Mouse (Mus musculus) left cerebral cortex, postnatal 14 days (tissue): Measurements from ENCODE around the gene C1qa. TPM values are rescaled to one million over a fixed set of nuclear protein-coding genes. Genes with fewer than 3 reads are reported as not detected.
A peak's percentile ranks its signal among the peaks of the same experiment; 100 is the strongest.

ENCODE experiments used
- DNase-seq, 2 experiments: peaks; one replicate each; pipeline ENCODE4 v3.0.0; 2021 to 2022; ENCODE audit warnings: low spot score in 2 of 2, mixed read lengths in 1 of 2
- intact Hi-C: fragments of 180-260 bp; cut with DNase I; formaldehyde crosslinking; loops from one replicate; pipeline ENCODE4 v1.15.1; 2025
- total RNA-seq, 2 experiments: library from RNA; stranded (reverse); gene quantifications; 2 replicates each; pipeline ENCODE4 v1.2.3; 2021

The C1qa gene
- total RNA-seq, 2 experiments from 2014 or later, result 42.5 to 44.9 TPM

DNA sequence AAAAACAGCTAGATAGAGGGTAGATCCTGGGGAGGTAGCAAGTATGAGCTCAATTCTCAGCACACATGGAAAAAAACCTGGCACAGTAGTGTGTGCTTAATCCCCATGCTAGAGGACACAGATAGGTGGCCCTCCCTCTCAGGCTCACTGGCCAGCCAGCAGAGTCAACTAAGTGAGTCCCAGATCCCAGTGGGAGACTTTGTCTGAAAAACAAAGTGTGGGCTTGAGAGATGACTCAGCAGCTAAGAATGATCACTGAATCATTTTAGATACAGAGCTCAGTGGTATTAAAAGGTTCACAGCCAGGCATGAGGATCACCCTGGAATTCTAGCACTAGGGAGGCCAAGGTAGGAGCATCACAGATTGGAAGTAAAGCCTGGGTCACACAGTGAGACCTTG, 9.2 kb upstream of the C1qa start:
- intact Hi-C loops, result loop anchor here (5.0 kb wide), 1 partner anchor 74 kb away; no protein-coding TSS in a partner anchor
- no peak for DNase-seq

DNA sequence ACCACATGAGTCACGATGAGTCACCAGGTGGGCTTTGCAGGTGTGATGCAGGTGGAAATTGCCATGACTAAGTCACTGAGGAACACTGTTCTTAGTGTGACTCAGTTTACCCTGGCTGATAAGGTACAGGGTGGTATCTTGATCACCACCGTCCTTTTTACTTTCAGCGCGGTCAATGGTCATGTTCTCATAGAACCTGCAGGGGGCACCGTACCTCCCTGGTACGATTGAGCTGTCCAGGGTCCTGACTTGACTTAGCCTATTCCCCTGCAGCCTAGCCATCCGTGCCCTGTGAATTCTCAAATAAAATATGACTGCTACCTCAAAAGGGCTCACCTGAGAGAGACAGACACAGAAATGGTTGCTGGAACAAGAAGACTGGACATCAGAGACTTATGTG, 8.4 kb upstream of the C1qa start:
- intact Hi-C loops, result loop anchor here (5.0 kb wide), 1 partner anchor 75 kb away; no protein-coding TSS in a partner anchor
- DNase-seq, result no peak

DNA sequence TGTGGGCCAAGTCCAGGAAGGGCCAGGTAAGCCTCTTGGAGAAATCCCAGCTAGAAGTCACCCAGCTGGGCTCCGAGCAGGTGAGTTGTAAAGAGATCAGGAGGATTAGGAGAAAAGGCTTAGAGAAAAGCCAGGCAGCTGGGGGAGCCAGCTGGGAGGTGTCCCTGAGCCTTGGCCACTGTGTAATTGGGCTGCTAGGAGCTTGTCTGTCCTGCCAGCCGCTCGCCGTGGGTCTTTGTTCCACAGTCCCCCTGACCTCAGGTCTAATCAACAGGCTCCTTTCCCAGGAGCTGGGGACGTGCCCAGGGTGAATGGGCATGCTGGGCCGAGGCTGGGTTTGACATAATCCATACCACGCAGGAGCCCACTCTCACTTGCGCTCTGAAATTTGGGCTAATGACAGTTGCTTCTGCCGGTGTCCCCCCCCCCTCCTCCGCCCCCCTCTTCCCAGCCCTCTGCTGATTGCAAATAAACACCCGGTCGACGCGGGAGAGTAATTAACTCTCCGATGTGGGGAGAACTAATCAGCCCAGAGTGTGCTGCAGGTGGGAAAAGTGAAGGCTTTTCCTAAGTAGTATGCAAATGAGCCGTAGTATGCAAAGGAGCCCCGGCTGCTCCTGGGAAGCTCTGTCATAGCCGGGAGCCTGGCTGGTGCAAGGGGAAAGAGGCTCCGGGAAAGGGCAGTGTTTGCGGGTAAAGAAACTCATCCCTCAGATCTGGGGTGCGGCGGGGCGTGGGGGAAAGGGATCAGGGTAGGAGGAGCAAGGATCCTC, 6.3 kb upstream of the C1qa start:
- intact Hi-C loops, result loop anchor here (5.0 kb wide), 1 partner anchor 77 kb away; no protein-coding TSS in a partner anchor
- no peak for DNase-seq

DNA sequence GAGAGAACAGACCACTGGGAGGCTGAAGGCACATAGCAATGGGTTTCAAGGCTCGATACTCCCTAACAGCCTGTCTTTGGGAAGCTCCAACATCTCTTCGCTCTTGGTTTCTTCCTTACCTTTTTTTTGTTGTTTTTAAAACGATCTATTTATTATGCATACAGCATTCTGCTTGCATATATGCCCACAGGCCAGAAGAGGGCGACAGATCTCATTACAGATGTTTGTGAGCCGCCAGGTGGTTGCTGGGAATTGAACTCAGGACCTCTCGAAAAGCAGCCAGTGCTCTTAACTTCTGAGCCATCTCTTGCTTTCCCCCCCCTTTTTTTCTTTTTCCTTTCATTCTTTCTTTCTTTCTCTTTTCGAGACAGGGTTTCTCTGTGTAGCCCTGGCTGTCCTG, 551 bp upstream of the C1qa start:
- intact Hi-C loops, result loop anchor here (10.0 kb wide), 1 partner anchor 406 kb away; no protein-coding TSS in a partner anchor
- no peak for DNase-seq

DNA sequence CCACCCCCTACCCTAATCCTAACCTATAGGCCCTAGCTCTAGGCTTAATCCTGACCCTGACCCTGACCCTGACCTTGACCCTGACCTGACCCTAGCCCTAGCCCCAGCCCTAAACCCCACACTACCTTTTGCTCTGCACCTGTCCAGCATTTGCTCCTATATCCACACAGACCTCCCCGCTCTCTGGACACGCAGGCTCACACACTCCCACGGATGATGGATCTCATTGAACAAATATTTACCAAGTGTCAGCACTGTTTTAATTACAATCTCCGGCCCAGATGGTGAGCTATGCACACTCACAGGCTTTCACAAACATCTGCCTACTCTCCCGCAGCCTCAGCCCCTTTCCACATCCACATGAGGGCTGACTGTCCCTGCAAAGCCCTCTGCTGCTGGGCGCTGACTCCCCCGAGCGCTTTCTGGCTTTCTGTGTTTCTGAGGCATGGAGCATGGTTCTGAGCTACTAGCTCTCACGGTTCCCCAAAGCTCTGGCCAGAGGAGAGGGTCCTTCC, 462 bp downstream of the C1qa start:
- intact Hi-C loops, result loop anchor here (10.0 kb wide), 1 partner anchor 407 kb away; no protein-coding TSS in a partner anchor
- no peak for DNase-seq

DNA sequence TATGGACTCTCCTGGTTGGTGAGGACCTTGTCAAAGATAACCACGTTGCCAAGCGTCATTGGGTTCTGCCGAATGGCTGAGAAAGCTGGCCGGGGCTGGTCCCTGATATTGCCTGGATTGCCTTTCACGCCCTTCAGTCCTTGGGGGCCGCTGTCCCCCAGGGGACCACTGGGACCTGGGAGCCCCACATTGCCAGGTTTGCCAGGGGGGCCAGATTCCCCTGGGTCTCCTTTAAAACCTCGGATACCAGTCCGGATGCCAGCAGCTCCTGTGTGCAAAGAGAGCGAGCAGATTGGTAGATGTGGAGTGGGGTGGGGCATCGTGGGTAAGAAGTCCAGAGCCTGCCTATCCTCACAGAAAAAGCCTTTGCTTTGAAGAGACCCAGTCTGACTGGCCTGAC, 2.1 kb downstream of the C1qa start:
- no peak for DNase-seq
- intact Hi-C loops, result loop anchor here (10.0 kb wide), 1 partner anchor 408 kb away; no protein-coding TSS in a partner anchor

DNA sequence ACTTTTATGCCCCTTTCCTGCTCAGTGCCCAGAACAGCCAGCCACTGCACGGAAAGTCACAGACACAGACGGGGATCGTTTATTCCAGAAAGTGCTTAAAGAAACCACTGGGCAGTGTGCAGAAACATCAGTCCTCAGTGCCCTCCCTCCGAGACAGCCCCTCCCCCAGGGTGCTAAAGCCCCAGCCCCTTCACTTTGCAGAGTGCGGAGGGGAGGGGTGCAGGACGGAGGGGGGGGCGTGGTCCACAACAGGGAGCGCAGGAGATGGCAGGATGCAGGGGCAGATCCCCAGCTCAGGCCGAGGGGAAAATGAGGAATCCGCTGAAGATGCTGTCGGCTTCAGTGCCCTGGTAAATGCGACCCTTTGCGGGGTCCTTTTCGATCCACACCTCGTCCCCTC, 2.7 kb downstream of the C1qa start:
- intact Hi-C loops, result loop anchor here (10.0 kb wide), 1 partner anchor 409 kb away; no protein-coding TSS in a partner anchor
- no peak for DNase-seq

DNA sequence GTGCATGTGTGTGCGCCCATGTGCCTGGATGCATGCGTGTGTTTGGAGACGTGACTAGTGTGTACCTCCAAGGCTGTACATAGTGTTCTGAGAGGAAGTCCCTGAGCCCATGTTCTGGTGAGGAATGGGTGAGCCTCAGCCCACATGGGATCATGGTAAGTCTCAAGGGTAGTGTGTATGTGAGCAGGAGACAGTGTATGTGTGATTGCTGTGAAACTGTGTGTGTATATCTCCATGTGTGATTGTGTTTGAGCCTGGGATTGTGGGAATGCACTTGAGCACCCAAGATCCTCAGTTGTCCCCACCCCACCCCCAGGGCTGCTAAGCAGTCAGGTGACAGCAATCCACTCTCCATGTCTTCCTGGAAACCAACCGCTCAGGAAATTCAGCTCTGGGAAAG, 3.8 kb downstream of the C1qa start:
- no peak for DNase-seq
- intact Hi-C loops, result loop anchor here (1.0 to 10.0 kb wide), 3 partner anchors 87 to 410 kb away; no protein-coding TSS in a partner anchor

DNA sequence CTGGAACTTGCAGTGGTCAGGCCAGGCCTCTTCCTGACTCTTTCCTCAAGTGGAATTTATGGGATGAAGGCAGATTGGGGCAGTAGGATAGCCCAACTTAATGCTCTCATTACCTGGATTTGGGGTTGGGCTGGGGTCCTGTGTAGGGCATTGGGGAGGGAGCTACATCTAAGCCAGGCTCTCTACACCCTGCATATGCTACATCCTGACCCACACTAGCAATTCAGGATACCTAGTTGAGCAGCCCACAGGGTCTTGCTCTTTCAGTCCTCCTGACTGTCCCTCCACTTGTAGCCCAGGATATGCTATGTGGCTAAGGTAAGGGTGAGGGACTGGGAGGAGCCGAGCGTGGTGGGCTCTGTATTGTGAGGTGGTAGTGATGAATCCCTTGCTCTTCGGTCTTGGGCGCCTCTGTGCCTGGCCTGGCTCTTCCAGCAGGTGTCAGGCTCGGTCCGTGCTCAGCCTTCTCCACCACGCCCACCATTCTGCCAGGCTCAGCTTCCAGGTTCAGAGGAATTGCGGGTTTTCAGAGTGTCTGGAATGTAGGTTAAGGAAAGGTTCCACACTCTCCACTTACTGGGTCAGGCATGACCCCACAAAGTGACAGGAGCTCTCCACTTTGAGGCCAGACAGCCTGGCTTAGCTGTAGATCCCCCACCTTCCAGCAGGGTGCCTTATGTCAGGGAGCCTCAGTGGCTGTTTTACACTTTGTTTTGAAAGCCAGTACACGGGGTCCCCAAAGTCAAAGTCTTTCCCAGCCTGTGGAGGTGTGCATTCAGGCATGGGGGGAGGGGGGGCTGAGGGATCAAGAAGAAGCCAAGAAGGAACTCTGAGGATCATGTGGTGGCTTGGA, 4.7 kb downstream of the C1qa start:
- intact Hi-C loops, result loop anchor here (1.0 to 10.0 kb wide), 3 partner anchors 88 to 411 kb away; no protein-coding TSS in a partner anchor
- peak; percentile 75 to 78 for DNase-seq

DNA sequence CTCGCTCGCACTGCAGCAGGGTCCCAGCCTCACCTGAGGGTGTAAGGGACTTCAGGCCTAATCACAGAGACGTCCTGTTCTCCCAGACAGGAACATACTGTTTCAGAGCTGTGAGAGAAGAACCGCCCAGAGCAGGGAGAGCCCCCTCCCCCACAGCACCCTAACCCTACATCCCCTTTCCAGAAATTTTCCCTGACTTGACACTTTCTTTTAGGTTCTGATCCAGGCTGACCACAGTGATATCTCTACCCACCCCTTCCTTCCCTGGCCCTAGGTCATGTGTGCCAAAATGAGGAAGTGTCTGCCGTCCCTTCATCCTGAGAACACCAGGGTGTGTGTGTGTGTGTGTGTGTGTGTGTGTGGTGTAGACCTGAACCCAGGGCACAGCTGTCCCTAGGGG, 5.8 kb downstream of the C1qa start, which contains the start of gene C1qc:
TSS of gene C1qc (minus strand) at position 255 of the 400 bp plus-strand sequence.
- intact Hi-C loops, result loop anchor here (5.0 to 10.0 kb wide), 2 partner anchors 89 to 412 kb away; no protein-coding TSS in a partner anchor
- DNase-seq, result peak; percentile 40 to 63

DNA sequence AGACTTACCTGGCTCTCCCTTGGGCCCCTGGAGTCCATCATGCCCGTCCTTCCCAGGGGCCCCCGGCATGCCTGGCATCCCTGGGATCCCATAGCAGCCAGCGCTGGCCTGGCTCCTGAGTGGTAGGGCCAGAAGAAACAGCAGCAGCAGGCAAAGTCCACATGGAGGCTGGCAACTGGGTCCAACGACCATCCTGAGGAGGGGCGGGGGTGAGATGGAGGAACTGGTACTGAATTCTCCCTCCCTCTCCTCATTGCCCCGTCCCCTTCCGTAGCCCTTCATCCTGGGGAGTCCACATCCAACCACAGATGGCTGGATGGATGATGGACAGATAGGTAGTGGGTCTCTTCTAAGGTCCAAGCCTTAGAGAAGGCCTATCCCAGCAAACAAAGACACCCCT, 6.2 kb downstream of the C1qa start:
- DNase-seq, result no peak
- intact Hi-C loops, result loop anchor here (5.0 to 10.0 kb wide), 2 partner anchors 90 to 412 kb away; no protein-coding TSS in a partner anchor

DNA sequence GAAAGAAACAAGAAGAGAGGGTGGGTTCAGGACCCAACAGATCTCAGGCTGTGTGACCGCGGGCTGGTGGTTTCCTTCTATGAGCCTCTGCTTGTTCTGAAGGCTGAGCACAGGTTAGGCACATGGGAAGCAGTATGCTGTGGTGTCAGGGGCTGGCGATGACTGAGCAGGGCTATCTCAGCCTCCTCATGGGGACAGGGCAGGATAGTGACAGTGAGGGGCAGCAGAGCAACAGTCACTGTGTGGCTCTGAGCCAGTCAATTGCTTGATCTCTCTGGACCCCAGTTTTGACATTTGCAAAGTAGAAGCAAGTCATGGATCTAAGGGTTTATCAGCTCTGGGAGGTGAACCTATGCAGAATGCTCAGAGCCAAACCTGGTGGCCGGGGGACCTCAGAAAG, 7.5 kb downstream of the C1qa start:
- intact Hi-C loops, result loop anchor here (5.0 to 10.0 kb wide), 2 partner anchors 91 to 414 kb away; no protein-coding TSS in a partner anchor
- no peak for DNase-seq

DNA sequence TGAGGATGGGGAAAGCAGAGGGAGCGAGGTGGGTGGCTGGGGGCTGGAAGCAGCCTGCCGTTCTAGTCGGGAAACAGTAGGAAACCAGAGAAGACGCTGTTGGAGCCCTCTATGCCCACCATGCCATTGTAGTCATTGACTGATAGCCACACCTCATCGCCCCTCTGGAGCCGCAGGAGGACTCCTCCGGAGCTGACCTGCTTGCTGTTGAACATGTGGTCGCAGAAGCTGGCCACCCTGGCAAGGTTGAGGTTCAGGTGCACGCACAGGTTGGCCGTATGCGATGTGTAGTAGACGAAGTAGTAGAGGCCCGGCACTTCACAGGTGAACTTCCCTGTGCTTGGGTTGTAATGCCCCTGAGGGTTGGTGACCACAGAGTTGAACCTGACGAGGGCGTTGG, 8.6 kb downstream of the C1qa start:
- no peak for DNase-seq
- intact Hi-C loops, result loop anchor here (5.0 to 10.0 kb wide), 2 partner anchors 92 to 415 kb away; no protein-coding TSS in a partner anchor

DNA sequence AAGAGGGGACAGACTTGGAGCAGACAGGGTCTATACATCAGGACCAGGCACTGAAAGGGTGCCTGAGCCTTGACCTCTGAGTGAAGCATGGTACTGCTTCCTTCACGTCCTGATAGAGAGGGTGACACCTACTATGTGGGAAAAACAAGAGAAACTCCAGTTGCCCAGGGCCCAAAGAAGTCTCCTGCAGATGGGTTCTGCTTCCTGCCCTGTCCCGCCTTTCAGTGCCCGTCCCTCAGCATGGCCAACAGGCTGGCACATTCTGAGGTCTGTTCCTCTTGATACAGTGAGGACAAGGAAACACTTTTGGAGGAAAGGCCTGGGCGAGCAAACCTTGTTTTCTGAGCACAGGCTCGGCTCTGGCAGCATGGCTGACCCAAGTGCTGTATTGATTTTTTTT, 10.9 kb downstream of the C1qa start:
- intact Hi-C loops, result no loop called here
- DNase-seq, result no peak

DNA sequence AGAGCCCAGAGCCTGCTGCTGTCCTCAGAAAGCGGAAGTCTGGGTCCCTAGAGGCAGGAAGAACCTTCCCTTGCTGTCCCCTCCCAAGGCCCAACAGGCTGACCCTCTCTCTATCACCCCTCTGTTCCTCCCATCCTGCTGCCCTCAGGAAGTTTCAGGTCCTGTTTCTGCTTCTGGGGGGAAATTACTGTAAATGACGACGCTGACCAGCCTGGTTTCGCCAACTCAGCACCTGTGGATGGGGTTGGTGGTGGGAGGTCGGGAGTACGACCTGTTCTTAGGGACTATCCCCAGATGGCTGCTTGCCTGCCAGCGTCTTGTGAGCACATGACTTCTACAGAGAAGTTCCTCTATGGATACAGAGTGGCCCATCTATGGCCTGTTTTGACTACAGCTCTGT, 12.5 kb downstream of the C1qa start, which contains the start of gene C1qb:
TSS of gene C1qb (minus strand) at position 87 of the 400 bp plus-strand sequence.
- intact Hi-C loops, result no loop called here
- DNase-seq, result peak in 1 of 2 experiments; percentile 43

DNA sequence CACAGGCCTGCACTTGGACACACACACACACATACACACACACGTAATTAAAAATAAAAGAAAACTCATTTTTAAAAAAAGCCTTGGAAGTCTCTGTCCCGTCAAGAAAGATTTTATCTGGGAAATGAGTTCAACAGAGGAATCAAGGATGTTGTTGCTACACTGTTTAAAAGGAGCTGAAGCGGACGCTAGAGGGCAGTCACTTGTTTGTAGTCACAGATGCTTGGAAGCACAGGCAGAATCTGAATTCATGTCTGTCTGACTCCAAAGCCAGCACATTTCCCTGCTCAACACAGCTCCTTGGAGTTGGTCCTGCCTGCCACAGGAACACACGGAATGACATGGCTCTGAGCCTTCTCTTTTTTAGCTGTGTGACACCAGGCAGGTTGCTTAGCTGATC, 20.0 kb downstream of the C1qa start:
- DNase-seq, result peak; percentile 39 to 48
- intact Hi-C loops, result loop anchor here (5.0 kb wide), 1 partner anchor 201 kb away; no protein-coding TSS in a partner anchor

DNA sequence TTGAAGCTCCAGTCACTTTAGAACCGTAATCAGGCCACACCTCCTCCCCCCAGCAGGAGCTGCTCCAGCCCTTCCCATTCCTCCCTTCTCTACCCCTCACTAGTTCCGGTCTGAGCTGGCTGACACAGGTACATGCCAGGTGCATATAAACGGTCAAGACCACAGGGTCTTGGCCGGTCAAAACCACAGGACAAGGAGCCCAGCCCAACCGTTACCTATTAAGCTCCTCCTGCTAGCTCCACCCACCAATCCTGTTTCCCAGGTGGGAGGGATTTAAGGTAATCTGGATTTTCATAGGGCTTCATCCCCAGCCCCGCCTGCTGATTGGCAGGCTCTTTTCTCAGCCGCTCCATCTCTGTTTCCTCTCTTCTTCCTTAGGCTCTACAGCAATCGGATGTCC, 20.4 kb downstream of the C1qa start:
- no peak for DNase-seq
- intact Hi-C loops, result loop anchor here (5.0 kb wide), 1 partner anchor 201 kb away; no protein-coding TSS in a partner anchor

DNA sequence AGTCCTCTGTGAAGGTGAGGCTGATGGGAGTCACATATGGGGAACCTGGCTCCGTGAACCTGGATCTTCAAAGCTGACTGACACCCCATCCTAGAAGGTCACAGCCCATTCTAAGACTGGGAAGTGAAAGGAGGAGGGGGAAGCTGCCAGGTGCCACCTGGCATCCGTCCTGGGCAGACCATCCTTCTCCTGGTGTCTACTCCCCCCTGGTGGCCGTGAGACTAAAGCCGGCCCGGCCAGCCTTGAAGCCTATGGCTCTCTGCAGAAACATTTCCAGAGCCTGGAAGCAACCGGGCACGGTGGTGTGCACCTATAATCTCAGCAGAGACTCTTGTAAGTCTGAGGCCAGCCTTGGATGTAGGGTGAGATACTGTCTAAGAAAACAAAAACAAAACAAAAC, 21.6 kb downstream of the C1qa start:
- peak; percentile 69 to 71 for DNase-seq
- intact Hi-C loops, result loop anchor here (2.0 to 5.0 kb wide), 2 partner anchors 200 to 226 kb away; no protein-coding TSS in a partner anchor

DNA sequence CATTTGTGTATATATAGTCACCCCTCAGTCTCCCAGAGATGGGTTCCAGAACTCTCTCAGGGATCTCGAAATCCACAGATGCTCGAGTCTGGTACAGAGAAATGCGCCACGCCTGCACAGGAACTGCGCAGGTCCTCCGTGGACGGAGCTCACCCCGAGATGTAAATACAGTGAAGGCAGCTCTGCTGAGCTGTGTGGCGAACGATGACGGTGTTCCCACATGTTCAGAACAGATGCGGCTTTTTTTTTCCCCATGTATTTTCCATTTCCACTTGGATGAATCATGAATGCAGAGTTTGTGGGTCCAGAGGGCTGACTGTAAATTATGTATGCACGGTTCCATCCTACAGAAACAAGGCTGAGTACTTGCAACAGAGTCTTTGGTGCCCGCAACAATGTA, 23.6 kb downstream of the C1qa start:
- DNase-seq, result peak; percentile 29 to 64
- intact Hi-C loops, result loop anchor here (5.0 kb wide), 1 partner anchor 198 kb away; no protein-coding TSS in a partner anchor
